Mouse (Mus musculus) central nervous system, embryonic 11.5 days (tissue): ENCODE results near the gene Olfr186. TPM values are rescaled to one million over a fixed set of nuclear protein-coding genes. Genes with fewer than 3 reads are reported as not detected.

Source experiments
- polyA plus RNA-seq: library from polyadenylated mRNA; depleted of rRNA; stranded (reverse); fragments of >200 nt; gene quantifications from 2 replicates; pipeline ENCODE4 v1.2.3, GENCODE M21; 2012; rRNA removed

Olfr186 gene
- not detected in 2 replicates for polyA plus RNA-seq

DNA sequence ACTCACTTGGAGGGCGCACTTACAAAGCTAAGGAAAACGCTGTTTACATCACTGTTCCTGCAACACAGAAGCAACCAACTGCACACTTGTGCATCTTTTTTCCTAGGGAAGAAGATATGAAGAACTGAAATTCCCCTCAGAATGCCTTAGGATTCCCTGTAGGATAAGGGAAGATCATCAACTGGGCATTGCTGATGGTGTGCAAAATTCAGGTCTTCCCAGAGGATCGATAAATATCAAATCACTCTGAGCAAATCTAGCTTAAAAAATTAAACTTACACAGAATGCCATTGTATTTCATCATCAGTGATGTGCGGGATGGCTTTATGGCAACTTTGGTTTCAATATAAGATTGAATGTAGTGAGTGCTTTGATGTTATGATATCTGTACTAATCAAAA, at the start of gene Olfr186:
Gene Olfr186 (minus strand): TSS at position 101 of the 400 bp plus-strand sequence.

DNA sequence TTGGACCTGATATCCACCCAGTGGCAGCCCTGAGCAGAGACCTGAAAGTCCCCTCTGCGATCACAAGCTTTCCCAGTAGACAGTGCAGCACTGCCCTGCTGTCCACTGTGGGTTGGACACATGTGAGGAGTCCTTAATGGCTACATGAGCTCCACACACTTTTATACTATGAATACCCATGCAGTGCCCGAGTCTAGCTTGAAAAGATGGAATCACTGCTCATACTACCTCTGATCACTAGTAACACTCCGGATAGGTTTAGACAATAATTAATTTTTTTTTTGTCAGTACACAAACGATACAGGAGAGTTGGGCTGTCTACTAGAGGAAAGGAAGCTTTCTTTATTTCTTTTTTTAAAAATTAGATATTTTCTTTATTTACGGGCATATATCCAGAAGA, 47.8 kb upstream of the Olfr186 start, which contains the start of gene Olfr190:
Gene Olfr190 (minus strand): TSS at position 101 of the 400 bp plus-strand sequence.

DNA sequence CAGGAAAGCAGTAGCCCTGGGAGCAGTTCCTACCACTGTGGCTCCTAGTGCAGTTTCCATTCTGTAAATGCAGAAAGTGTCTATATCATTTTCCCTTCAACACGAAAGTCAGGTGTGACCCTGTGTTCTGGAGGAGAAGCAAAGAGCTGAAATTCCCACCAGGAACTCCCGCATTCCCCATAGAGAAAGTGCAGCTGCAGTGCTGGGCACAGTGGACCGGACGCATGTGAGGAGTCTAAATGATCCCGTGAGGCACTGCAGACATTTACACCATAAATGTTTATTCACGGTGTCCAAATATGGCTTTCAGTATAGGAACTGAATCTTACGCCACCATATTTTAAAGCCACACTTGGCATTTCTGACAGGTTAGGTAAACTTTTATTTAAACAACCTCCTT, 9.6 kb upstream of the Olfr186 start, which contains the start of gene Olfr187:
Gene Olfr187 (minus strand): TSS at position 58 of the 400 bp plus-strand sequence.

DNA sequence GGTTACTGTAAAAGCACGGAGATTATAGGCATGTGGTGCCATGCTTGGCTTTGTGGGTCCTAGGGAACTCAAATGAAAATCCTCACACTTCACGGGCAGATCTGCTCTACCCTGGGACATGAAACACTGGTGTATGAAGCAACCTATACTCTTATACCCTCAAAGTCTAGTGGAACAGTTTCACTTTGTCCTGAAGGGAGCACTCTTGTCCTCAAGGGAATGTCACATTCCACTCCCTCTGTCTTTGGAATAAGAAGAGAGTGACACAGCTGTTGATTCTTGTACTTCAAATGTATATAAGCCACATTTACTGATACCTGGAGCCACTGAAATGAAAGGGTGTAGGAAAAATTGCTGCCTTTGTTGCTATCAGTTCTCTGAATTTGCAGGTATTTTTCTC, 35.0 kb downstream of the Olfr186 start, which contains the start of gene Olfr183:
Gene Olfr183 (plus strand): TSS at position 301 of the 400 bp plus-strand sequence.

Other genes with a start within 250 kb of the Olfr186 start
- gene Olfr173, start 230.0 kb downstream of the Olfr186 start, polyA plus RNA-seq = not detected in 2 replicates
- not detected in 2 replicates for gene Olfr175-ps1, start 203.5 kb downstream of the Olfr186 start, polyA plus RNA-seq
- gene Olfr177, start 155.5 kb downstream of the Olfr186 start, polyA plus RNA-seq = not detected in 2 replicates
- not detected in 2 replicates for gene Olfr178, start 138.2 kb downstream of the Olfr186 start, polyA plus RNA-seq
- not detected in 2 replicates for gene Olfr181, start 101.5 kb downstream of the Olfr186 start, polyA plus RNA-seq
- gene Olfr180, start 100.9 kb downstream of the Olfr186 start, polyA plus RNA-seq = not detected in 2 replicates
- not detected in 2 replicates for gene Olfr183, start 34.9 kb downstream of the Olfr186 start, polyA plus RNA-seq
- gene Olfr187, start 9.5 kb upstream of the Olfr186 start, polyA plus RNA-seq = not detected in 2 replicates
- not detected in 2 replicates for gene Olfr190, start 47.7 kb upstream of the Olfr186 start, polyA plus RNA-seq
- not detected in 2 replicates for gene Olfr191, start 59.5 kb upstream of the Olfr186 start, polyA plus RNA-seq
- not detected in 2 replicates for gene Olfr193, start 81.6 kb upstream of the Olfr186 start, polyA plus RNA-seq
- gene Olfr194, start 90.8 kb upstream of the Olfr186 start, polyA plus RNA-seq = not detected in 2 replicates
- gene Olfr195, start 116.8 kb upstream of the Olfr186 start, polyA plus RNA-seq = not detected in 2 replicates
- not detected in 2 replicates for gene Olfr196, start 140.2 kb upstream of the Olfr186 start, polyA plus RNA-seq
- not detected in 2 replicates for gene Olfr198, start 173.2 kb upstream of the Olfr186 start, polyA plus RNA-seq
- not detected in 2 replicates for gene Olfr199, start 189.5 kb upstream of the Olfr186 start, polyA plus RNA-seq
- not detected in 2 replicates for gene Olfr201, start 242.3 kb upstream of the Olfr186 start, polyA plus RNA-seq